Mouse (Mus musculus): ENCODE data around the gene Ttbk1.

The Ttbk1 gene

GRCm38 (mm10) chr17:46428761-46429414, 58.6 kb downstream of the Ttbk1 start, which contains the start of gene Crip3:
Gene Crip3, plus strand, starts transcription at chr17:46428926.
- ATAC-seq (ENCODE audit: insufficient number of reproducible peaks, low FRiP score, low TSS enrichment), result no peak

DNA sequence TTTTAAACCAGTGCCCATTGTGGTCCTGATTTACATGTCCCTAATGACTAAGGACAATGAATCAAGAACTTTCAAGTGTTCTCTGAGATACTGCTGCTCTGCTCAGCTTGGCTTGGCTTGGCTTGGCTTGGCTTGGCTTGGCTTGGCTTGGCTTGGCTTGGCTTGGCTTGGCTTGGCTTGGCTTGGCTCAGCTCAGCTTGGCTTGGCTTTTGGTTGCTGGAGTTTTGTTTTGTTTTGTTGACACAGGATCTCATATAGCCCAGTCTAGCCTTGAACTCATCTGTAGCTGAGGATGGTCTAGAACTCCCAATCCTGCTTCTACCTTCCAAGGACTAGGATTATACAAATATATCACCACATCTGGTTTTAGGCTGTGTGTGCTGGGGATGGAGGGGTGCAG, 61.0 kb downstream of the Ttbk1 start:
- no peak for ATAC-seq (ENCODE audit: insufficient number of reproducible peaks, low FRiP score, low TSS enrichment)

- ATAC-seq (ENCODE audit: insufficient number of reproducible peaks, low FRiP score, low TSS enrichment), result no peak
These were observed 67.8 kb downstream of the Ttbk1 start for GRCm38 (mm10) chr17:46419717-46420116.

GRCm38 (mm10) chr17:46418628-46419027, 68.8 kb downstream of the Ttbk1 start:
- ATAC-seq (ENCODE audit: insufficient number of reproducible peaks, low FRiP score, low TSS enrichment), result no peak

DNA sequence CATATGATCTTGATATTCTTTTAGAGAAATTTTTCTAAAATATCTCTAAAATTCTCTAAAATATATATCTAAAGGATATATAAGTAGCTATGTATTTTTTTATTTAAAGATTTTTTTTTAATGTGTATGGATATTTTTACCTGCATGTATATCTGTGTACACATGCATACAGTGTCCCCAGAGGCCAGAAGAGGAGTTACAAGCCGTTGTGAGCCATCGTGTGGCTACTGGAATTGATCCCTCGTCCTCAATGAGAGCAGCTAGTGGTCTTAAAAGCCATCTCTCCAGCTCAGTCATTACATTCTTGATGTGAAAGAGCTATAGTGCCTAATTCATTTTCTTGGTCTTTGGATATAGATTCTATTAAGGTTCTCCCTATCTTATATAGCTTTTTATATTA, 79.0 kb downstream of the Ttbk1 start:
- no peak for ATAC-seq (ENCODE audit: insufficient number of reproducible peaks, low FRiP score, low TSS enrichment)

DNA sequence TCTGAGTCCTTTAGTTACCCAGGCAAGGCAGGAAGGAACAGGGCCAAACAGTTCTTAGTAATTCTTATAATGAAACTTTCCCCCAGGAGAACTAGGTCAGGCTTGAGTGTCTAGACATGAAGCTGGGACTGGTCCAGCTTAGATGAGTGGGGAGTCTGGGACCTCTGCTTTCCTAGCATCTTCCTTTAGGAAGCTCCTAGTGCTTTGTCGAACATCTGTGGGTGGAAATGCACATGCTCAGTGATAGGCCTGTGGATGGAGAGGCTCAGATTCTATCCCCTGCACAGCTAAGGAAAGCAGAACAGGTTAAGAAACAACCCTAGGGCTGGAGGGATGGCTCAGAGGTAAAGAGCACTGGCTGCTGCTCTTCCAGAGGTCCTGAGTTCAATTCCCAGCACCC, 92.8 kb downstream of the Ttbk1 start:
- ATAC-seq (ENCODE audit: insufficient number of reproducible peaks, low FRiP score, low TSS enrichment), result no peak

DNA sequence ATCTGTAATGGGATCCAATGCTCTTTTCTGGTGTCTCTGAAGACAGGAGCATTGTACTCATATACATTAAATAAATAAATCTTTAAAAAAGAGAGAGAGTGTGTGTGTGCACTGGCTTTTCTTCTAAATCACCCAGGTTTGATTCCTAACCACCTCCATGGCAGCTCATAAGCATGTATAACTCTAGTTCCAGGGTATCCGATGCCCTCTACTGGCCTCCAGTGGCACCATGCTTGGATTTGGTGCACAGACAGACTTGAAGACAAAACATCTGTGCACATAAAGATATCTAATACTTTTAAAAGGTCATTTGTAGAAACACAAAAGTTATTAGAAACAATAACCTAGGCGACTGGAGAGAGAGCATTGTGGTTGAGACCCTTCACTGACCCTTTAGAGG, 94.5 kb downstream of the Ttbk1 start:
- no peak for ATAC-seq (ENCODE audit: insufficient number of reproducible peaks, low FRiP score, low TSS enrichment)

Data from cerebellum, adult (tissue).